Mouse (Mus musculus): ENCODE data around the gene Cox17. TPM values are rescaled to one million over a fixed set of nuclear protein-coding genes. Genes with fewer than 3 reads are reported as not detected.

Cox17 gene
- polyA plus RNA-seq, 1 experiment: 76.2 TPM

- WGBS: 80% methylated on average over 8 of the region's 8 CpGs
These were observed 22.6 kb downstream of the Cox17 start for GRCm38 (mm10) chr16:38369431-38369830.

GRCm38 (mm10) chr16:38369992-38370484, 23.2 kb downstream of the Cox17 start:
- TF ChIP-seq CTCF (IDR thresholded peaks at IDR 0.05; ENCODE audit: extremely low read depth, insufficient read length, insufficient replicate concordance, low read depth, low read length): no peak
- TF ChIP-seq POLR2A (IDR thresholded peaks at IDR 0.05; ENCODE audit: low read depth, low read length): no peak
- Histone ChIP-seq H3K36me3 (ENCODE audit: control insufficient read depth, insufficient read depth, low read length) (no peaks in the 10 kb centered on the region), H3K27ac (ENCODE audit: insufficient read depth, low read depth, low read length) (no peak overlapping the region), H3K4me1 (ENCODE audit: control insufficient read depth, insufficient read depth, insufficient read length, low read length) (no peaks in the 10 kb centered on the region; the same call in 1 of the 2 replicates), H3K4me3 (ENCODE audit: low read depth, low read length) (no peak overlapping the region), H3K27me3 (ENCODE audit: control insufficient read depth, insufficient read depth, low read length) (no peaks in the 10 kb centered on the region)
- WGBS: 86% methylated on average over 4 of the region's 4 CpGs

More at GRCm38 (mm10) chr16:38369431-38369830, 22.6 kb downstream of the Cox17 start:
- no peaks in the 10 kb centered on the region; the same call in 1 of the 2 replicates for H3K4me1 ChIP-seq (ENCODE audit: control insufficient read depth, insufficient read depth, insufficient read length, low read length)
- H3K27me3 ChIP-seq (ENCODE audit: control insufficient read depth, insufficient read depth, low read length): no peaks in the 10 kb centered on the region
- H3K4me3 ChIP-seq (ENCODE audit: low read depth, low read length): no peak overlapping the region
- TF ChIP-seq POLR2A (IDR thresholded peaks at IDR 0.05; ENCODE audit: low read depth, low read length) (no peak), CTCF (IDR thresholded peaks at IDR 0.05; ENCODE audit: extremely low read depth, insufficient read length, insufficient replicate concordance, low read depth, low read length) (no peak)
- no peak overlapping the region for H3K27ac ChIP-seq (ENCODE audit: insufficient read depth, low read depth, low read length)
- no peaks in the 10 kb centered on the region for H3K36me3 ChIP-seq (ENCODE audit: control insufficient read depth, insufficient read depth, low read length)

- no peaks in the 10 kb centered on the region for H3K27me3 ChIP-seq (ENCODE audit: control insufficient read depth, insufficient read depth, low read length)
- WGBS: 81% methylated on average over 8 of the region's 8 CpGs
- no peak overlapping the region for H3K27ac ChIP-seq (ENCODE audit: insufficient read depth, low read depth, low read length)
- no peaks in the 10 kb centered on the region for H3K36me3 ChIP-seq (ENCODE audit: control insufficient read depth, insufficient read depth, low read length)
- no peak overlapping the region for H3K4me3 ChIP-seq (ENCODE audit: low read depth, low read length)
- TF ChIP-seq POLR2A (IDR thresholded peaks at IDR 0.05; ENCODE audit: low read depth, low read length): no peak
- no peak for TF ChIP-seq CTCF (IDR thresholded peaks at IDR 0.05; ENCODE audit: extremely low read depth, insufficient read length, insufficient replicate concordance, low read depth, low read length)
- no peaks in the 10 kb centered on the region; the same call in 1 of the 2 replicates for H3K4me1 ChIP-seq (ENCODE audit: control insufficient read depth, insufficient read depth, insufficient read length, low read length)
These were observed 24.0 kb downstream of the Cox17 start for GRCm38 (mm10) chr16:38370633-38371374.

- Histone ChIP-seq H3K4me3 (ENCODE audit: low read depth, low read length) (no peak overlapping the region), H3K27ac (ENCODE audit: insufficient read depth, low read depth, low read length) (no peak overlapping the region), H3K27me3 (ENCODE audit: control insufficient read depth, insufficient read depth, low read length) (no peaks in the 10 kb centered on the region), H3K36me3 (ENCODE audit: control insufficient read depth, insufficient read depth, low read length) (no peaks in the 10 kb centered on the region), H3K4me1 (ENCODE audit: control insufficient read depth, insufficient read depth, insufficient read length, low read length) (peaks cover 3% of the 10 kb centered on the region; the same call in 1 of the 2 replicates)
- no peak for TF ChIP-seq CTCF (IDR thresholded peaks at IDR 0.05; ENCODE audit: extremely low read depth, insufficient read length, insufficient replicate concordance, low read depth, low read length)
- no peak for TF ChIP-seq POLR2A (IDR thresholded peaks at IDR 0.05; ENCODE audit: low read depth, low read length)
- 89% methylated on average over 15 of the region's 15 CpGs for WGBS
These were observed 25.0 kb downstream of the Cox17 start for GRCm38 (mm10) chr16:38371705-38372296.

- 87% methylated on average over 4 of the region's 4 CpGs for WGBS
- no peaks in the 10 kb centered on the region for H3K27me3 ChIP-seq (ENCODE audit: control insufficient read depth, insufficient read depth, low read length)
- H3K27ac ChIP-seq (ENCODE audit: insufficient read depth, low read depth, low read length): no peak overlapping the region
- H3K4me1 ChIP-seq (ENCODE audit: control insufficient read depth, insufficient read depth, insufficient read length, low read length): peaks cover 3% of the 10 kb centered on the region; the same call in 1 of the 2 replicates
- no peak overlapping the region for H3K4me3 ChIP-seq (ENCODE audit: low read depth, low read length)
- TF ChIP-seq POLR2A (IDR thresholded peaks at IDR 0.05; ENCODE audit: low read depth, low read length) (no peak), CTCF (IDR thresholded peaks at IDR 0.05; ENCODE audit: extremely low read depth, insufficient read length, insufficient replicate concordance, low read depth, low read length) (no peak)
- H3K36me3 ChIP-seq (ENCODE audit: control insufficient read depth, insufficient read depth, low read length): no peaks in the 10 kb centered on the region
These were observed 26.1 kb downstream of the Cox17 start for GRCm38 (mm10) chr16:38372876-38373275.

- H3K4me1 ChIP-seq (ENCODE audit: control insufficient read depth, insufficient read depth, insufficient read length, low read length): peaks cover 3% of the 10 kb centered on the region; the same call in 1 of the 2 replicates
- no peak overlapping the region for H3K4me3 ChIP-seq (ENCODE audit: low read depth, low read length)
- H3K36me3 ChIP-seq (ENCODE audit: control insufficient read depth, insufficient read depth, low read length): no peaks in the 10 kb centered on the region
- no peaks in the 10 kb centered on the region for H3K27me3 ChIP-seq (ENCODE audit: control insufficient read depth, insufficient read depth, low read length)
- no peak overlapping the region for H3K27ac ChIP-seq (ENCODE audit: insufficient read depth, low read depth, low read length)
- TF ChIP-seq POLR2A (IDR thresholded peaks at IDR 0.05; ENCODE audit: low read depth, low read length): no peak
- WGBS: 80% methylated on average over 10 of the region's 10 CpGs
These were observed 26.6 kb downstream of the Cox17 start for GRCm38 (mm10) chr16:38373439-38373838.

- Histone ChIP-seq H3K4me1 (ENCODE audit: control insufficient read depth, insufficient read depth, insufficient read length, low read length) (peaks cover 7% of the 10 kb centered on the region; the same call in 1 of the 2 replicates), H3K4me3 (ENCODE audit: low read depth, low read length) (no peak overlapping the region), H3K36me3 (ENCODE audit: control insufficient read depth, insufficient read depth, low read length) (no peaks in the 10 kb centered on the region), H3K27ac (ENCODE audit: insufficient read depth, low read depth, low read length) (no peak overlapping the region), H3K27me3 (ENCODE audit: control insufficient read depth, insufficient read depth, low read length) (no peaks in the 10 kb centered on the region)
- 86% methylated on average over 16 of the region's 16 CpGs for WGBS
- TF ChIP-seq POLR2A (IDR thresholded peaks at IDR 0.05; ENCODE audit: low read depth, low read length) (no peak), CTCF (IDR thresholded peaks at IDR 0.05; ENCODE audit: extremely low read depth, insufficient read length, insufficient replicate concordance, low read depth, low read length) (no peak)
These were observed 27.1 kb downstream of the Cox17 start for GRCm38 (mm10) chr16:38373941-38374340.

Measured in small intestine, adult 2 months (tissue).